Mouse (Mus musculus) induced T-regulatory cell, adult 2 months (primary cell): Measurements from ENCODE around the gene Stk11.

Experiments
- DNase-seq: peaks from one replicate; pipeline ENCODE4 v3.0.0-alpha.2; 2012; ENCODE audit warnings: low read depth

The Stk11 gene

GRCm38 (mm10) chr10:80144864-80145838 is 29.5 kb downstream of the Stk11 start:
- peak; percentile 87 for DNase-seq

DNA sequence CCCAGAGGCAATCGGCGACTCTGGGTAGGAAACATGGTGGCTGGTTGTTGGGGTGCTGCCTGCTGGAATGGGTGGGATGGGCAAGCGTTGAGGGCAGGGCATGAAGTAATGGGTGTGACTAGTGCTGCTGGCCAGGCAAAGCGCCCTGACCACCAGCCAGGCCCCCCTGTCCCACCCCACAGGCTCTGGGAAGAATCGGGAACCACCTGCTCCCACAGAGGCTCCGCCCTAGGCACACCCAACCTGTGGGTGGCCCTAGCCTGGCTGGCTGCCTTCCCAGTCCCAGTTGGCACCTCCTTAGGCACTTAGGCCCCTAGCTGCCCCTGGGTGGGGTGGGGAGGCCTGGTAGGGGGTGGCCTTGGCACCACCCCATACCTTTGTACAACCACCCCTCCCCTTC is 30.3 kb downstream of the Stk11 start:
- peak; percentile 26 for DNase-seq

- peak; percentile 36 for DNase-seq
Observed at GRCm38 (mm10) chr10:80146568-80147011, 31.0 kb downstream of the Stk11 start.

DNA sequence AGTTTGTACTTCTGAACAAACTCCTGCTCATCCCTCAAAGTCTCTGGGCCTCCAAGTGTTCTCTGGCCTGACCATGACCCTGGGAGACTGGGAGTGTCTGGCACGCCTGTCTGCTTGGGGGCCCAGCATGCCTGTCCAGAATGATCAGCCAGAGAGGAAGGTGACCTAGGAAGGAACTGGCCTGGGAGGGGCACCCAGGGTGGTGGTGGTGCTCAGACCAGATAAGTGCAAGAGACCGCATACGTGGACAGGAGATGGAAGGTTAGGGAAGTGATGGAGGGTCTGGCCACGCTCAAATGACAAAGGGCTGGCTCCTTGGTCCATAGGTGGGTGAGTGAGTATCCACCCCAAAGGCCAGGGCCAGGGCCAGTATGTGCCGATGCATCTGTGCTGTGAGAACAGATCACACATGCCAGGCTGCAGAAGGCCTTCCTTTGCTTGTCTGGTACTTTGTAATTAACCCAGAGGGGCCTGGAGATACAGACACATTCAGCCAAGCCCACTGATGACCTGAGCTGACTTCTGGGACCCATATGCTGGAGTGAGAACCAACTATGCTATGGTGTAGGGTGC is 31.6 kb downstream of the Stk11 start:
- DNase-seq, result no peak

DNA sequence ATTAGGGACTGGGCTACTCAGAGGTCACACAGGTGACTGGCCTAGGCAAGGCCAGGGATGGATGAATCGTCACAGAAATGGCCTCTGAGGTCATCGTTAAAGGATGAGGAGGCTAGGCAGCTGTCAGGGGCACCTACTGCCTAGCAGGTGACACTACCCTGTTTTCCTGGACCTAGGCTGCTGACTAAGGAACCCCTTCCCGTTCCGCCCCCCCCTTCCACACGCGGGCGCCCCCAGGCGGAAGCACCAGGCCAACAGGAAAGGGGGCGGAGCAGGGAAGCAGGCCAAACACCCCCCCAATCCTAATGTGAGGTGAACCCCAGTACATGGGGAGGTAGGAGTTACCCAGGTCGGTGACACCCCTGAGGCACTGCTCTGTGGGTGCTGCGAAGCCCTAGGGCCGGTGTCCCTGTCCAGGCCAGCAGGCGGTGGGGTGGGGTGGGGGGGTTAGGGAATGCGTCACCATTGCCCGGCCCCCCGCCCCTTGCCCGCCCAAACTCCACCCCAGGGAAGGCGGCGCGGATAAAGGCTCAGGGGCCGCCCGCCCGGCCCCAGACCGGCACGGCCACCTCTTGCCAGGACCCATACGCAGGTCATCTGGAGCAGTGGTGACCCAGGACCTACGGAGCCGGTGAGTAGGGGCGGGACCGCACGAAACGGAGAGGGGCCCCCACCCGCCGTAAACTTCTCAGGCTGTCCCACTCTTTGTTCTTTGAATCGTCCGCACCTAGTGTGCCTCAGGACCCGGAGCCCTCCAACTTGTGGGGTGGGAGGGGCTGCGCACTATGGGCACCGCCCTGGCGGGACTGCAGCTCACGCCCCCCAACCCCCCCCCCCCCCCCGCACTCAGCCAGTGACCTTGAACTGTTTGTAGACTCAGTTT is 32.4 kb downstream of the Stk11 start, which contains the start of gene Midn:
TSS of gene Midn (plus strand) at position 554 of the 883 bp plus-strand sequence.
- DNase-seq, result peak; percentile 84

DNA sequence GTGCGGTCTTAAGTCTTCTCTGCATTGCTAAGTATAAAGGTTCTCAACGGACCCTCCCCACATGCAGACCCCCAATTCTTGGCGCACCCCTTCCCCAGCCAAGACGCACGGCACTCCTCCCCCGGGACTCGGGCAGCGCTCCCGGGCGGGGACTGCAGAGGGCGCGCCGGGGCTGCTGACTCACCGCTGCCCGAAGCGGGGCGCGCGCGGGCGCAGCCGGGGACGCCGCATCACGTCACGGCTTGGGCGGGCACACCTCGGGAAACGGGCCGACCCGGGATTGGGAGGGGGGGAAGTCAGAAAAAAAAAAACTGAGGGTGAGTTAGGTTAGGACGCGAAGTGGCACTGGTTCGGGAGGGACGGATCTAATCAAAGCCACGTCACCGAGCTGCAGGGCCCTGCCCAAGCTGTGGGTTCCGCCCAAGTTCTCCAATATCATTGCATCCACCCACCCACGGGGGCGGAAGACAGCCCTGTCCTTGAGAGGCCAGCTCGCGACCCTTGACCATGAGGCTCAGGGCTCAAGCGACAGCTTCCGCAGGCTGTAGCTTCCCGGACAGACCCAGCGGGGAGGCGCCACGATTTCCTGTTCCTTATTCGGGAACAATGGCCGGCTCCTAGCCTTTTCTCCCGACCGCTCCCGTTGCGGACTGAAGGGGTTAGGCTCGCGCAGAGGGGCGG is 33.1 kb downstream of the Stk11 start:
- peak; percentile 96 for DNase-seq

DNA sequence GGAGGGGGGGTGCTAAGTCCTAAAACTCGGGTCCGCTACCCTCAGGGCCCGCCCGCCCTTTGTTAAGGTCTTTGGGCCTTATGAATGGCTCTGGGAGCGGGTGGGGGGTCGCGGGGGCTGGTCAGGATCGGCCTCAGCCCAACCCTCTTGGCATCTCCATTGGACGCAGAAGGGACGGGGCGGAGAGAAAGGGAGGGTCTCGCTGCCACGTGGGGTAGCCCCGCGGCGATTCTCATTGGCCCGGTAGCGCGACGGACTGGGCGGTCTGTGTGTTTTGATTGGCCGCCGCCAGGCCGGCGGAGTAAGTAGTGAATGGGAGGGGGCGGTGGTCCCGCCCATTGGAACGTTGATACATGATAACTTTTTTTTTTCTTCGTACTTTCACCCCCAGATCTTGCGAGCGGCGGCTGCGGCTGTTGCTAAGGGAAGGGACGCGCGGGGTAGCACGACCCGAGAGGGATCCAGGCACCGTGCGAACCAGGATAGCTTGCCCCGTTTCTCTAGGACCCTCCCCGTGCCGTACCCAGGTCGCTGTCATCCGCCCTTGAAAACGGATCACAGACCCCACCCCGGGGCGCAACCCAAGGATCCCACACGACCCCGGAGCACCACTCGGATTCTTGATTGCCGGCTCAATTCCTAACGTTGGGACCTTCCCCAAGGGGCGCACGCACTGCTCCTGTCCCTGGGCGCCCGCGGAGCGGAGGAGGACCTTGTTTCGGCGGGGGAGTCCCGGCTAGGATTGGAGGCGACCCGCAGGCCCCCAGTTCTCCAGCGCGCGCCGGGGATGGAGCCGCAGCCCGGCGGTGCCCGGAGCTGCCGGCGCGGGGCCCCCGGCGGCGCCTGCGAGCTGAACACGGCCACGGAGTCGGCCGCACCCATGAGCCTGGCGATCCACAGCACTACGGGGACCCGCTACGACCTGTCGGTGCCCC is 34.0 kb downstream of the Stk11 start:
- DNase-seq, result peak; percentile 98

- DNase-seq, result peak; percentile 76
Observed at GRCm38 (mm10) chr10:80150226-80151210, 34.9 kb downstream of the Stk11 start.

DNA sequence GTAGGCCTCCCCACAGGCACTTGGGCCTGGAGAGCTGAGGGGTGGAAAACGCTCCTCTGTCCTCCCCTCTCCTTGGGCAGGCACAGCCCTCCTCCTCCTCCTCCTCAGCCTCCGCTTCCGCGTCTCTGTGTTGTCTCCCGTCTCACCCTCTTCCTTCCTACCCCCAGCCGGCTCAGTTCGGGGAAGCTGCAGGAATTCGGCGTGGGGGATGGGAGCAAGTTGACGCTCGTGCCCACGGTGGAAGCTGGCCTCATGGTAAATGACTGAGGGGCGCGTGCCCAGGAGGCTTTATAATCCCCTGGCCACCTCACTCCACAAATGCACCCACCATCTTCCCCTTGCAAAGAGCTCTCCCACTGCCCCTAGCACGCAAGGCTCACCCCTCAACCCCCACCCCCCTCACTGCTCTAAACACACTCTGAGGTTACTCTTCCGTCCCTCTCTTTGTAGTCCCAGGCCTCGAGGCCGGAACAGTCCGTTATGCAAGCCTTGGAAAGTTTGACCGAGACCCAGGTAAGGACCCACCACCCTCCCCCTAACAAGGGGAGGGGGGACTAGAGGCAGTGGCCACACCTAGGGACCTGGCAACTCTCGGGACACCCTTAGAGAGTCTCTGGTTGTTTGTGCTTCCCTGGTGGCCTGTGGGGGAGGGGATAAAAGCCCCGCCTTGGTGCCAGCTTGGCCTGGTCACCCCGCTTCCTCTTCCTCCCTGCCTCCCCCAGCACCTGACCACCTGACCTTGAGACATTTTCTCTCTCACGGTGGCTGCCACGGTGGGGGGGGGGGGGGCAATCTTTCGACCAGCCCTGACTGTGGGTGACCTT is 35.8 kb downstream of the Stk11 start:
- DNase-seq, result peak; percentile 70

GRCm38 (mm10) chr10:80152071-80152872 is 36.7 kb downstream of the Stk11 start:
- DNase-seq, result peak; percentile 72

DNA sequence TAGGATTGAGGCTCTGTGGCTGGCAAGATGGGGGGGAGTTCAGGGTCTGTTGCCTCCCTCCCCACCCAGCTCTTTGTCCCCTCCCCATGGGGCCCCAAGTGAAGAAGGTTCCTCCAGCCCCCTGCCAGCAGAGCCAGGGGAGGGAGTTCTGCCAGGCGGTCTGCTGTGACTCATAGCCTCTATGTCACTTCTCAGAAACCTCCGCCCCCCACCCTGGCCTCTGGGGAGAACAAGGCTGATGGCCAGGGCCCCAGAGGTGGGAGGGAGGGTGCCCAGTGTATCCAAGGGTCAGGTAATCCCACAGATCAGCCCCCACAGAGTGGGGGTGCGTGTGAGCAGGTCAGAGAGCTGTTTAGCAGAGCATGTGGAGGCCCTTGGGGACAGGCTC is 37.3 kb downstream of the Stk11 start:
- DNase-seq, result peak; percentile 53

- DNase-seq, result no peak
Observed at GRCm38 (mm10) chr10:80153713-80154112, 38.1 kb downstream of the Stk11 start.

DNA sequence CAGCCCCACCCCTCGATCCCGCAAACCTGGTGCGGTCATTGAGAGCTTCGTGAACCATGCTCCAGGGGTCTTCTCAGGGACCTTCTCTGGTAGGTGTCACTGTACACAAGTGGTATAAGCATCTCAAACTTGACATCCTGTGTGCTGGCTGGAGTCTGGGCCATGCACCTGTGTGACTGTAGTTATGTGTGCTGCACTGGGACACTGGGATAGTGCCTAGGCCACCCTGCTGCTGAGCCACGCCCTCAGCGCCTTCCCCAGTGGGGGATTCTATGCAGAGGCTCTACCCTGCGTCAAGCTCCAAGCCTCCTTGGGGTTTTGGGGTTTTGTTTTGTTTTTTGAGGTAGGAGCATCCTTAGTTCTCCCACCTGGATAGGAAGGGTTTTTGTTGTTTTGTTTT is 38.8 kb downstream of the Stk11 start:
- DNase-seq, result no peak

- no peak for DNase-seq
Observed at GRCm38 (mm10) chr10:80155277-80155676, 39.7 kb downstream of the Stk11 start.

DNA sequence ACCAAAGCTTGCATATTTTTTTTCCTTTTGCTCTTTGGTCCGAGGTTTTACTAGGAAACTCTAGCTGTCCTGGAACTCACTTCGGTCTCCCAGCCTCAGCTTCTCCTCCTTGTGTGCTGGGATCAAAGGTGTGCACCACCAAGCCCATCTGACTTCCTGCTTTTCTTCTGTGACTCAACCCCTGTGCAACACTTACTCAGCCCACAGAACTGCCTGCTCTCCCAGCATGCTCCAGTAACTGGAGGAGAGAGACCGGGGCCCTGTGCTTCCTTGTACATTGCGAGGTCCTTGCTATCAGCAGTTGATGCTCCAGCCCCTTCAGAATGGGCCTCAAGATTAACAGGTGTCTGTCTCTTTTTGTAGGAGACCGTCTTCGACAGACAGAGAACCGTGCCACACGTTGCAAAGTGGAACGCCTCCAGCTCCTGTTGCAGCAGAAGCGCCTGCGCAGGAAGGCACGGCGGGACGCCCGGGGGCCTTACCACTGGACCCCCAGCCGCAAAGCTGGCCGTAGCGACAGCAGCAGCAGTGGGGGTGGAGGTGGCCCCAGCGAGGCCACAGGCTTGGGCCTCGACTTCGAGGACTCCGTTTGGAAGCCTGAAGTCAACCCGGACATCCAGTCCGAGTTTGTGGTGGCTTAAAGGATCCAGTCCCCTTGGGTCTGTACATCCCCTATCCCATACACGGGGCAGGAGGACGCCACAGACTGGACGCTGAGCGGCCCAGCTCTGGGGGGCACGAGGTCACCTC is 40.6 kb downstream of the Stk11 start:
- no peak for DNase-seq

DNA sequence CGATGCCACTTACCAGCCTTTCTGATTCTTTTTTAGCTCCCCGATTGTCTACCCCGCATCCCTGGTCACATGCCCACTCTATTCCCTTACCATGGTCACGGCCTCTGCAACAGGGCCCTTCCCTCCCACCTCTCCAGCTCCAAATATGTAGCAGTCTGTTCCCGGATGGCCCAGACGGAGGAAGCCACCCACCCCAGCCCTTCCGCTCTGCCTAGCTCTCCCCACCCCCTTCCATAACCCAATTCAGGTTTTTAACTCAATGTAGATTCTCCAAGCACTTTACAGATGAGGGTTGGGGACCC is 41.1 kb downstream of the Stk11 start:
- no peak for DNase-seq
